Mouse (Mus musculus) layer of hippocampus, postnatal 10 days (tissue): ENCODE results near the gene Pla2g2d. TPM values are rescaled to one million over a fixed set of nuclear protein-coding genes. Genes with fewer than 3 reads are reported as not detected.
"Not testable (repeated sequence)": the region's sequence is repeated elsewhere in the genome, so short reads cannot be mapped to it uniquely, and the experiment has no call there.

Source experiments
- DNase-seq, 2 experiments: peaks; one replicate each; pipeline ENCODE4 v3.0.0; 2021; ENCODE audit warnings: low spot score in 2 of 2
- total RNA-seq, 2 experiments: library from RNA; stranded (reverse); gene quantifications; 2 replicates each; pipeline ENCODE4 v1.2.3; 2021

Gene Pla2g2d
- total RNA-seq, 2 experiments from 2014 or later, result not detected

DNA sequence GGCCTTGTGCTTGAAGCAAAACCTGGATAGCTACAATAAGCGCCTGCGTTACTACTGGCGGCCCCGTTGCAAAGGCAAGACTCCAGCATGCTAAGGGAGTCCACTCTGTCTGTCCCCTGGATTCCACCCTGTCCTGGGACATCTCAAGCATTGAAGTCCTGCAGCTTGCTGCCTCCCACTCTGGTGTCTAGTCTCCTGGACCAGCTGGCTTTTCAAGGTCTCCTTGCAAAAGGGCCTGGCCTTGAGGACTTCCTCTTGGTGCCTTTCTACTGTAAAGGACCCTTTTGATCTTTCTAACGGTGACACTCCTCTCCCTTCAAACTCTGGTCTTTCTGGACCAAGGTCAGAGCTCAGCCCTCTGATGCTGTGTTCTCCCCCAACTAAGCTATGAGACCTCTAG, 4.8 kb downstream of the Pla2g2d start:
- DNase-seq, result no peak

DNA sequence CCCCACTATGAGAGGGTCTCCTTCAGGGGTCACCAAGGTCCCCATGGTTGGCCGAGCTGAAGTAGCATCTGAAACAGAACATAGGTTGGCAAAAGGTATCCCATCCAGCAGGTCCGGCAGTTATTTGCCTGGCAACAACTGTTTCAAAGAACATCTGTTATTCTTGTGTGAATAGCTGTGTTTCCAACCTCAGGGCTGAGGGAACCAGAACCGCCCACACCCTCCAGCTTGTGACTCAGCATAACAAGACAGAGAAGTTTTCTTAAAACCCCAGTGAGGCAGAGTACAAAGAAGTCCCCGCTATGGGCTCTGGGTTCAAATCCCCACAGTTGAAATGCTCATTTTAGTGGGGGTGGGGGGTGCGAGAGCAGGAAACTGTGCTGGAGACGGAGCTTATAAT, 6.6 kb downstream of the Pla2g2d start:
- DNase-seq, result no peak

DNA sequence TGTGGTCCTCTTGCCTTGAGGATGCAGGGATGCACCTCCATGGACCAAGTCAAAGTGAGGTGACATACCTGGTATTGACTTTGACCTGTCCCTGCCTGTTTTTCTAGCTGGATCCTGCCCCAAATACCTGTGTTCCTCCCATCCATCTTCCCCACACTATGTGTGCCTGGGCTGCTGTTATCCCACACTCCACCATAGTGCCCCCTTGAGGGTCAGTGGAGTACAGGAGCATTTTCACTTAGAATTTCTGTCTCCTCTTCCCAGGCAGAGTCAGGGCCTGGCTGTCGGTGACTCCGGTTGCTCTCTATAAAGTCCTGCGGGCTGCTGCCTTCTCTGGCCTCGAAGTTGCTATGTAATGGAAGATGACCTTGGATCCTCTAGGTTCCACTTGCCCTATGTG, 10.2 kb downstream of the Pla2g2d start:
- no peak for DNase-seq

DNA sequence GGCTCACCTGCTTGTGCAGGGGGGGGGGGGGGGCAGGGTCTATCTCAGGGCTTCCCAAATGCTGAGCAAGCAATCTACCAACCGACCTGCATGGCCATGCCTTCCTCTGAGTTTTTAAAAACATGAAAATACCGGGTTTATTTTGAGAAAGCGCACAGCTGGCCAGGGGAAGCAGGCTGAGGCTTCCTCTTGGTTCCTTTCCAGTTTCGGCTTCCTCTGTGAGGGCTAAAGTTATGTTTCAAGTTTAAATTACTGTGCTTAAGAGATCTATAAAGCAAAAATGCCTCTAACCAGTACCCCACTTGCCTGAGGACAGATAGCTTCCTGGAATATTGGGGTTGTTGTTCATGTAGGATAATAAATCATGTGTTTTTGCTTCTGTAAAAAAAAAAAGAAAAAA, 10.6 kb downstream of the Pla2g2d start:
- DNase-seq, result no peak

DNA sequence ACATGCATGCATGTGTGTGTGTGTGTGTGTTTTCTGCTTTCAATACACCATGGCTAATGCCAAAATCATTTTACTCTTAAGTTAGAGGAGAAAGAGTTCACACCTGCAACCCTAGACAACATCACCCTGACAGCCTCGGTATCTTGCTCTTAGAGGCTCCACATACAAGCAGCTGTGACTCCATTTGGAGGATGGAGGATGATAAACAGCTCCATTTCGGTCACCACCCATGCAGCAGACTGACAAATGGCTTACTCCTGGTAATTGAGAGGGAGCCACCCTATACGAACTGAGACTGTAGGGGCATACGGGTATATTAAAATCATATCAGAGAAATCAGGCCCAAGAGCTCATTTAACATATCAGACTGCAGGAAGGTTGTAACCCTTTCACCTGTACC, 12.8 kb downstream of the Pla2g2d start:
- no peak for DNase-seq

DNA sequence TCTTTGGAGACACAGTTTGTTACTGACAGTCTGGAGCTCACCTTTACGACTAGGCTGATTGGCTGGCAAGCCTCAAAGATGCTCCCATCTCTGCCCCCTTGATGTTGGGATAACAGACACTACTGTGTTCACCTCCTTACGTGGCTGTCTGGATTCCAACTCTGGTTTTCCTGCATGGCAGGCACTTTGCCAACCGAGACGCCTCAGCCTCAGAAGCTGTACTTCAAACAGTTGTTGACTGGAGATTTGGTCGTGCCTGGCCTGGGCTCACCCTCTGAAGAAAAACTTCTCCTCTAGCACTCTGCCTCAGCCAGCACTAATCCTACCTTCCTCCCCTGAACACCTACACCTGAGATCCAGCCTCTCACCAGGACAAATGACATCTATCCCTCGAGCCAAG, 15.9 kb downstream of the Pla2g2d start:
- DNase-seq, result no peak

DNA sequence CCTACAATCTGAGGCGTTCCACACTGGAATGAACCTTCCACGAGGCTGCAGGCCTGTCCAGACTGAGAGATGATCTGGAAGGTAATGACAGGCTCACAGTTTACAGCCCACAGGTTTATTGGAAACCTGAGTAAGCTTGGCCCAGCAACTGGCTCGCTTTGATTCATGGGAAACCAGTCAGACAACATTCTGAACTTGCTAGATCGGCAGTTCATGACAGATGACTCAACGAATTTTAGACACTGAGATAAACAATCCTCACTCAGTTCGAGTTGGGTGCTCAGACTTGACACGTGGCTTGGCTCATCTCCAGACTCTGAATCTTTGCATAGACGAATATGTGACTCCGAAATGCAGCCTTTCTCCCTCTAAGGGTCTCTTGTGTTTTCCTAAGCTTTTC, 17.1 kb downstream of the Pla2g2d start:
- no peak for DNase-seq

DNA sequence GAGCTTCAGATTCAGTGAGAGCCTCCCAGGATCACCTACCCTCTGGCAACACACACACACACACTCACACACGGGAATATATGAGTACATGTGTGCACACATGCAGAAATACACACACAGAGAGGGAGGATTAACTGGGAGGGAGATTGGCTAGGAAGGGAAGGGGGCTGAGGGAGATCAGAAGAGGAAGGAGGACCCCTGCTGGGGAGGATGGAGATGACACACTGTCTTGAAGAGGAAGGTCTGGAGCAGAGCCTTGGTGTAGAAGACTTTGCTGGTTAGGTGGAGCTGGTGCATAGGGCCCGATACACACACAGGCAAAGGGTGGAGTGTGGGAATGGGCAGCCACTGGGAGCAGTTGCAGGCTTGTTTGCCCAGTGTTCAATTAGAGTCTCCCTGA, 17.7 kb downstream of the Pla2g2d start:
- peak; percentile 68 to 74 for DNase-seq

DNA sequence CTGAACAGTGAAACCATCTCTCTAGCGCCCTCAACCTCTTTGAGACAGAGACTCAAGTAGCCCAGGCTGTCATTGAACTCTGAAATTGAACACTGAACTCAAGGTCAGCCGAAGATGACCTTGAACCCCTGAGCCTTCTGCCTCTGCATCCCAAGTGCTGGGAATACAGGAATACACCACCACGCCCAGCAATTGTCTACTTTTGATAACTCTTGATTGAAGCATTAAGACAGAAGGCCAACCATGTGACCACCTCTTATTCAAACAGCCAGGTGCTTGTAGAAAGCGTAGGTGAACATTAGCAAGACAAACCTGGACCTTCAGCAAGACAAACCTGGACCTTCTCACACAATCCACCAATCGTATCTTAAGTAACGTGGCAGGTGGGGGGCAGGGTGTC, 18.8 kb downstream of the Pla2g2d start:
- DNase-seq, result no peak

DNA sequence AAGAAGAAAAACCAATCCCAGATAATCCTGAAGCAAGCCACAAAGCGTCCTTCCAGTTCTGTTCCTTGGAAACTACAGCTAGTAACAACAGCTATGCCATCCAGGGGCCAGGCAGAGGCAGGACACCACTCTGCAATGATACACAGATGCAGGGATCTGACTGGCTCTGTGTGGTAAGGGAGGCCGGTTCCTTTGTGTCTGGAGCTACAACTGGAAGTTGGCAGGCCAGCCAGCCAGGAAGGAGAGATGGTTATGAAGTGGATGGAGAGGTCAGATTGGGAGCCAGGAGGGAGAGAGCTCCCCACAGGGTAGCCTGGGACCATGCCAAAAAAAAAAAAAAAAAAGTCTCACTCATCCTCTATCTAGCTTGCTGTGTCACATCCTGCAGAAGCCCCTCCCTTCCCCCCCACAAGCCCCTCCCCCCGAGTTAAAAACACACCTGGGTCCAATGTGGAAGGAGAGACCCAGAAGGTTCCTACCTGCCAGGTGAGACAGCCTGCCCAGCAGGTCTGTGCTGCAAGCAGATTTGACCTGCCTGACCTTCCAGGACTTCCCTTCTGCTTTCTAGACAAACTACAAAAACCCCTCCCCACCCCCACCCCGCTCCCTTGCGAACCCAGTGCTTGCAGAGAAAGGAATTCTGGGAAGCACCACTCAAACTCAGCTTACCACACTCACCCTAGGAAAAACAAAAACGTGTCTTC, 21.1 kb downstream of the Pla2g2d start:
- DNase-seq, result no peak

DNA sequence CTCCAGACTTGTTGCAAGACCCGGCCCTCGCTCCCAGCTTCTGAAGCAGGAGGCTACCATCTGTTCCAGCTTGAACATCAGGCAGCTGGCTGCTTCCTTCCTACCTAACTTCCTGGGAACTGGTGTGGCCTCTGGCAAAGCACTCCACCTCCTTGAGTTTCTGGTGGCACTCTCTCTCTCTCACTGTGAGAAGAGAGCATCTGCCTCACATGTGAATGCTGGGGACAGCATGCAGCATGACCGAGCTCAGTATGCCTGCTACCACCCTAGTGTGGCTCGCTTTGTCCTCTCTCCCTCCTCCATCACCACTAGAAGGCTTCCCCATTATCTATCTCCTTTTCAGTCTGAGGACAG, 21.7 kb downstream of the Pla2g2d start:
- no peak for DNase-seq

DNA sequence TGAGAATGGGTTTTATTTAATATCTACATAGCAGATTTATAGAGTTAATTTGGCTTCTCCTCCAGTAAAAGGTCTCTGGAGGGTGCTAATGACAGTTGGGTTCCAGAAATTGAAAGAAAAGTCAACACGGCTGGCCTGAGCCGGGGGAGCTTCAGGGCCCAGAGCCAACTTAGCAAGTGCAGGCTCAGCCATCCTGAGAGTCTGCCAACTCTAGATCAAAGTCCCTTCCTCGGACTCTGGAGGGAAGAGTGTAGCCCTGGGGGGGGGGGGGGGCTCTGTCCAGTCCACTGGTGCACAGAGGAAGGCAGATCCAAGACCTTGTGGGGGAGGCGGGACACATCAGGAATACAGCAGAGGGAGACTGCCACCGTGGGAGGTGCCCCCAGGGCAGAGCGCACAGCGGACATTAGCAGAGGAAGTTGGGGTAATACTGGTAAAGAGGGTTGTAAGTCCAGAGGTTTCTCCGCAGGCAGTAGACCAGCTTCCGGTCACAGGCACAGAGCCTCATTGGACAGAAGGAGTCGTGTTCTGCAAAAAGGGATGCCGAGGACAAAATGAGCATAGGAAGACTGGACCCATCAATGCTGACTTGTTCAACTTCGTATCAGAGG, 24.7 kb downstream of the Pla2g2d start:
- peak in 1 of 2 experiments; percentile 29 for DNase-seq

DNA sequence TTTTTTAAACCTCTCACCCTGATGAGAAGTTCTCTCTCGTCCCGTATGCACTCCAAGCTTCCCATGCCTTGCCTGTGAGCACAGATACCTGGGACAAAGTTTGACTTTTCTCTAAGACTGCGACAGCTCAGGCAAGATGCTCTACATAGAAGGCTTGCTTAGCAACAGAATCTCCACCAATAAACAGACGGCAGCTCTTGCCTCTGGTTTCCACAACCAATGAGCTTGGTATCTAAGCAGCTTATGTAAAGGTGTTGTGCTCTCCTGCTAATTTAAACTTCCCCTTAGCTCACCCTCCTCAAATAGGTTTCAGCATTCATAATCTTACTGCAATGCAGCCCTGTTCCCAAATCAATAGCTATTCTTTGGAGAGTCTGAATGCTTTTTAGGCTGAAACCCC, 26.1 kb downstream of the Pla2g2d start:
- no peak for DNase-seq

DNA sequence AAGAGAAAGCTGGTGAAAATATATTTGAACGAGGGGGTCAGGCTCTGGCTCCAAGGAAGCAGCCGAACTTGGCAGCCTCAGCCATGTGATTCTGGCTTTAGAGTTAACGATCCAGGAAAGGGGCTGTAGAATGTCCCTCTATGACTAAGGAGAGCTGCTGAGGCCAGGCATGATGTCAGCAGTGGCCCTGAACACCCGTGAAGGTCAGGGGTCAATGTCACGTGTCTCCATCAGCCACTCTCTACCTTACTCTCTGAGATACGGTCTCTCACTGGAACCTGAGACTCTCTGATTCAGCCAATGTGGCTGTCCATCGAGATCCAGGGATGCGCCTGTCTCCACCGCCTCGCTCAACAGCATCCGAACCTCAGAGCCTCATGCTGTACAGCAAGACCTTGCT, 27.4 kb downstream of the Pla2g2d start:
- DNase-seq, result no peak

DNA sequence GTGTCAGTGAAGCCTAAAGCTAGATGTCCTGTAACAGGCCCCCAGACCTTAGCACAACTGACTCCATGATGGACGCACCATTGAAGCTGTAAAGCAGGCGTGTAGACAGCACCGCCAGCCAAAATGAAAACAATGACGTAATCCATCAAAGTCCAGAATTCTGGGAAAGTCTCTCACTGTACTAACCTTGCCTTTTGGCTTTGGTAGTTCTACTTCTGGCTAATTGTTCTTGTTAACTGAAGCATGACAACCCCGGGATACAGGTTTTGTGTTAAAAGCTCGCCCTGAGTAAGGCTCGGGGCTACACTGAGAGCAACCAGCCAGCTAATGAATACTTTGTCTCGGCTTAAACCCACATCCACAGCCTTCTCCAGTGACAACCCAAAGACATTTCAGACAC, 29.7 kb downstream of the Pla2g2d start:
- no peak for DNase-seq

DNA sequence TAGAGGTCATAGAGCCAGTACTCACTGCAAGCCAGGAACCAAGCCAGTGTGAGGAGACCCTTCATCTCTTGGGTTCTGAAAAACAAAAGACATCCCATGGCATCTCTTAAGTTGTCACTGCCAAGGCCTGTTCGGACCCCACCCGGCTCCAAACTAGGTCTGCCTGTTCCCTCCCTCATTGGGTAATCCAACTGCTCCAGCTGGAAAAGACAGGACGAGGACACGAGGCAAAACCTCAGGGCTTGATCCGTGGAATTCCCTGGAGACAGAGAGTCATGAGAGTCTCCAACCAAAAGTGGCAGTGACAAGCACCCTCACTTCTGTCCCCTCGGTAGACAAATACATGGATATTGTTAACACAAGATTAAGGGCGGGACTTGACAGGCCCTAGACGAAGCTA, 30.6 kb downstream of the Pla2g2d start:
- no peak for DNase-seq

DNA sequence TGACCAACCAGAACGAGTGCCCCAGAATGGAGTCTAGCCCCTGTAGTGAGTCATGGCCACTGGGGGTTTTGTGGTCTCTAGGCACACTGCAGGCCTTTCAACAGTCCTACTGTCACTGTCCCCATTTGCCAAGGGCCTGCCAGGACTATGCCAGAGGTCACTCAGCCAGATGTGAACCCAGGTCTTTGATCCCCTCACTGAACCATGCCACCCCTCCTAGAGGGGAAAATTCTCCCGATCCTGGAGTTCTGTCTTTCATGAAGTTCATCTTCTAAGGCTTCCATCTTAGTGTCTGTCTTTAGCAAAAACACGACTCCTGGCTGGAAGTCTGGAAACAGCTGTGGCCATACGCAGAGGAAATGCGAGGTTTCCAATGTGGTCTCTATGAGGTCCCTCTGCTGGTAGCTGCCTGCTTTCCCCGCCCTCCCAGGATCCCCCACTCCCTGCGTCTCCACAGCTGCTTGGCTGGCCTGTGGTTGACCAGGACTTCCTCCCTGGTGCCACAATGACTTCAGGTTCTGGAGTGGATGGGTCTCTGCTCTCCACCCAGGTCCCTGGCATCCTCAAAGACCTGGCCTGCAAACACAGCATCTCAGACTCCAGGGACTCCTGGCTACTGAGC, 31.5 kb downstream of the Pla2g2d start:
- DNase-seq, result no peak

DNA sequence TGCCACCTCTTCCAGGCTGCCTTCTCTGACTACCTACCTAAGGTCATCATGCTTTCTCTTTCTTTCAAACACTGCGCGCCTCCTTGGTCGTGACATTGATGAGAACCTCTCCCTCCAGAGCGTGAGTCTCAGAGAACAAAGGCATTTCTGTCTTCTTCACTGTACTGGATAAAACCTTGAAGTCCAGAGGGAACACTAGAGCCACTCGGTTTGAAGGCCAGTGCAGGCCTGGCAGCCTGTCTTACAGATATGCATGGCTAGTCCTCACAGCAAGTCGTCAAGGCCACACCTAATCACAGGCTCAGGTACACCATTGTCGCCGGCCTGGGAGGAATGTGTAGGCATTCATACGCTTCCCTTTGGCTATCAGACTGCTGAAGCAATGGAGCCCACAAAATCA, 40.6 kb downstream of the Pla2g2d start:
- no peak for DNase-seq

DNA sequence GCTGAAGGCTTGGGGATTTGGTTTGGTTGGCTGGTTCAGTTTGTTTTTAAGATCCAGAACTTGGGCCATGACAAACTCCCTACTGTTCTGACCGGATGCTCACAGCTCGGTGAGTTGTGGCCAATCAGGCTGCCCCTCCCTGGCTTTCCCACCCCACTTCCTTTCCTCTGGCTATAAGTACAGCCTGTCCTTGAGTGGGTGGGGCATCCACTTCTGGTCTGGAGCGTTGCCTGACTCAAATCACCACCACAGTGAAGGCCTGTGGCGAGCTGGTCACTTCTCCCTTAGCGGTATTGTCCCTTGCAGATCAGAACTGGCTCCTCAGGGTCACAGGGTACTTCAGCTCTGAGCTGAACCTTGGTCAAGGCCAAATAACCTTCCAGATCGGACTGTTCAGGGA, 42.2 kb downstream of the Pla2g2d start:
- DNase-seq, result no peak

DNA sequence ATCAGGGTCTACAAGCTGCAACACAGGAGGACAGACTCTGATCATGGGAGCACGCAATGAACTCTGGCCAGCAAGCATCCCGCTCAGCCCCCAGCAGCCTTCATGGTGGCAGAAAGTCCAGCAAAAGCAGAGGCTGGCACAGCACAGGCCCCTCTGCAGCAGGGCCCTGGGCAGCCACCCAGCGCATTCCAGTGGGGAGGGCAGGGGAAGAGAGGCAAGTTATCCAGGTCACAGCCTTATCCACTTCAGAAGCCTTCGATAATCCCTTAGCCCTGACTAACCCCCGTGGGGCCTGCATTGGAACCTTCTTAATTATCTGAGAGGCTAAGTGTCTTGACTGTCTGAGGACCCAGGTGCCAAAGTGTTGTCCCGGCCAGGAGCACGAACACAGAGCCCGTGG, 43.6 kb downstream of the Pla2g2d start:
- DNase-seq, result peak; percentile 27 to 34

DNA sequence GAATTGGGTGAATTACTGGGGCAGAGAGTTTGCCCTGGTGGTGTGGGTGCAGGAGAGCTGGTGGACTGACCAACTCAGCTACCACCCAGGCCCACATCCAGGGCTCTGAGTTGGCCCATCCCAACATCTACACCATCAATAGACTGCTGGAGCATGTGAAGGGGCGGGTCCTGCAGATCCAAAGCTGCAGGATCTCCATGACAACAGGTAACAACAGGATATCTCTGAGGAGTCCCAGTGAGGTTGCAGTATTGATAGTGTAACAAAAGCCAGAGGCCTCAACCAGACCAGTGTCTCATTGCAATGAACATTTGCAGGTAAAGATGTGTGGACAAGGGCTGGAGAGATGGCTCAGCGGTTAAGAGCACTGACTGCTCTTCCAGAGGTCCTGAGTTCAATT, 45.5 kb downstream of the Pla2g2d start:
- DNase-seq, result no peak

DNA sequence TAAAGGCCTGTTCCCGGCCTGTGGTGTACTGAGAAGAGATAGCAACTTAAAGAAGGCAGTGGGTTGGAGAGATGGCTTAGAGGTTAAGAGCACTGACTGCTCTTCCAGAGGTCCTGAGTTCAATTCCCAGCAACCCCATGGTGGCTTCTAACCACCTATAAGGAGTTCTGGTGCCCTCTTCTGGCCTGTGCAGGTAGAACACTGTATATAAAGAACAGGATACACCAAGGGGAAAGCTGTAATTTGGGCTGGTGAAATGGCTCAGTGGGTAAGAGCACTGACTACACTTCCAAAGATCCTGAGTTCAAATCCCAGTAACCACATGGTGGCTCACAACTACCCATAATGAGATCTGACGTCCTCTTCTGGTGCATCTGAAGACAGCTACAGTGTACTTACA, 48.6 kb downstream of the Pla2g2d start:
- DNase-seq, result not testable (repeated sequence)

DNA sequence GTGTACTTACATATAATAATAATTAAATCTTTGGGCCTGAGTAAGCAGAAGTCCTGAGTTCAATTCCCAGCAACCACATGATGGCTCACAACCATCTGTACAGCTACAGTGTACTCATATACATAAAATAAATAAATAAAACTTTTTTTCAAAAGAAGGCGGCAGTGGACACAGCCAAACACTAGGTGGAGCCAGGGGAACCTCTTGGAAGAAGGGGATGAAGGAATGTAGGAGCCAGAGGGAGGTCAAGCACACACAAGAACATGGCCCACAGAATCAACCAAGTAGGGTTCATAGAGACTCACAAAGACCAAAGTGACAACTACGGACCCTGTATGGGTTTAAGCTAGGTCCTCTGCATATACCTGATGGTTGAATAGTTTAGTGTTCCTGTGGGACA, 49.1 kb downstream of the Pla2g2d start:
- DNase-seq, result no peak
